Comparison of ENCODE assay signal across 8 mouse cellular contexts in the genomic region with DNA sequence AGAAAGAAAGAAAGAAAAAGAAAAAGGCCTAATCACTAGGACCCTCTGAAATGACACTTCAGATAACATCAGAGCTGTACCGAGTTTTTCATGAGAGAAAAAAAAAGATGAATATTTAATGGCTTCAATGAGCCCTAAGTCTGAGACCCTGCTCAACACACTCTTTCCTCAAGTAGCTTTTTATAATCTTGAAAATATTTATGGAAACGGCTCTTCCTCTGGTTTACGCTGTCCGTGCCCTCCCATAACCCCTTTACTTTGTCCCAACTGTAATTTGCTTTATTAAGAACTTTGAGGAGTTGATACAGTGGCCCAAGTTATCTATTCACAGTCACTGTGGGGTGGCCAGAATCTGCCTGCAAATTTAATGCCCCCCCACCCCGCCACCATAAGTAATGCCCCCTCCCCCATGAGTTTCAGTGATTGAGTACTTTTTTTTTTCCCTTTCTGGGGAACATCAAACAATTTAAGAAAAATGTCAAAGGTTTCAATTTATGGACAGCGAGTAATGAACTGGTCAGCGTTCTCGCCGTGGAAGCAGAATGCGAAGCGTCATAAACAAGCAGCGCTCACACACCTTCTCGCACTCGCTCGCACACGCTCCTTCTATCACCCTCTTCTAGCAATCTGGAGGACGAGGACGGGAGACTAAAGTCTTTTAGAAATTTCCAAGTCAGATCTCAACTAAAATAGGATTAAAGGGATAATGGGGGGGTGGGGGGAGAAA.
DNase-seq lines count a peak whose midpoint lies in the region; ATAC-seq and TF ChIP-seq lines count a peak whose summit lies in the region.

No protein-coding gene starts in this region.

- intact Hi-C loops in left cerebral cortex, postnatal 10 days (cut with DNase I): loop anchor here (5.0 kb wide), 1 partner anchor 796 kb away; a partner anchor contains a TSS

- no peak for TF ChIP-seq CTCF in lung, postnatal 0 days (IDR thresholded peaks at IDR 0.05)
- TF ChIP-seq CTCF in intestine, postnatal 0 days (IDR thresholded peaks at IDR 0.05; ENCODE audit: low read depth): no peak
- no peak for TF ChIP-seq CTCF in small intestine, adult 2 months (IDR thresholded peaks at IDR 0.05; ENCODE audit: extremely low read depth, insufficient read length, insufficient replicate concordance, low read depth, low read length)

- H3K36me3 ChIP-seq in lung, postnatal 0 days (ENCODE audit: insufficient read depth, low read length): no peaks in the 10 kb centered on the region
- H3K36me3 ChIP-seq in intestine, postnatal 0 days (ENCODE audit: control insufficient read depth, insufficient read depth): no peaks in the 10 kb centered on the region
- no peaks in the 10 kb centered on the region for H3K36me3 ChIP-seq in small intestine, adult 2 months (ENCODE audit: control insufficient read depth, insufficient read depth, low read length)

- H3K9me3 ChIP-seq in lung, postnatal 0 days (ENCODE audit: low read length): no peaks in the 10 kb centered on the region
- no peaks in the 10 kb centered on the region for H3K9me3 ChIP-seq in intestine, postnatal 0 days (ENCODE audit: control insufficient read depth)

- 14% methylated on average over 18 of the region's 18 CpGs for WGBS in lung, postnatal 0 days
- 17% methylated on average over 18 of the region's 18 CpGs for WGBS in intestine, postnatal 0 days
- WGBS in small intestine, adult 2 months: 21% methylated on average over 18 of the region's 18 CpGs

- peak overlapping the region; percentile 53 for H3K4me2 ChIP-seq in lung, postnatal 0 days (replicated peaks; ENCODE audit: low read depth, low read length)
- peak overlapping the region; percentile 60 for H3K4me2 ChIP-seq in intestine, postnatal 0 days (replicated peaks; ENCODE audit: low read depth)

- ATAC-seq in lung, postnatal 0 days: no peak
- no peak for ATAC-seq in intestine, postnatal 0 days

- 0 out of 2 replicates have a peak overlapping the region, but pooled peaks have one; percentile 24 for H3K9ac ChIP-seq in lung, postnatal 0 days (replicated peaks; ENCODE audit: low read depth)
- no peak overlapping the region for H3K9ac ChIP-seq in intestine, postnatal 0 days (ENCODE audit: low read depth, low read length)

- TF ChIP-seq EP300 in lung, postnatal 0 days (IDR thresholded peaks at IDR 0.05): no peak

- H3K27me3 ChIP-seq in lung, postnatal 0 days (replicated peaks; ENCODE audit: insufficient read depth, low read length): no peaks in the 10 kb centered on the region; the same call in 1 of the 2 replicates
- peaks cover 15% of the 10 kb centered on the region for H3K27me3 ChIP-seq in intestine, postnatal 0 days (replicated peaks; ENCODE audit: control insufficient read depth, insufficient read depth, low read length)
- H3K27me3 ChIP-seq in small intestine, adult 2 months (ENCODE audit: control insufficient read depth, insufficient read depth, low read length): no peaks in the 10 kb centered on the region

- no peak overlapping the region for H3K27ac ChIP-seq in lung, postnatal 0 days (ENCODE audit: low read length)
- H3K27ac ChIP-seq in intestine, postnatal 0 days (ENCODE audit: low read depth, low read length): no peak overlapping the region
- H3K27ac ChIP-seq in small intestine, adult 2 months (ENCODE audit: insufficient read depth, low read depth, low read length): no peak overlapping the region

- no peaks in the 10 kb centered on the region for H3K4me1 ChIP-seq in lung, postnatal 0 days (ENCODE audit: insufficient read depth, low read depth, low read length)
- no peaks in the 10 kb centered on the region for H3K4me1 ChIP-seq in intestine, postnatal 0 days (replicated peaks; ENCODE audit: control insufficient read depth, insufficient read depth, low read length)
- H3K4me1 ChIP-seq in small intestine, adult 2 months (ENCODE audit: control insufficient read depth, insufficient read depth, insufficient read length, low read length): peaks cover 11% of the 10 kb centered on the region; the same call in 1 of the 2 replicates

- no peak for TF ChIP-seq POLR2A in small intestine, adult 2 months (IDR thresholded peaks at IDR 0.05; ENCODE audit: low read depth, low read length)

- DNase-seq in adrenal gland, postnatal 10 days: peak; percentile 26
- DNase-seq in adrenal gland, postnatal 4 days (ENCODE audit: low spot score in 2 of 2): no peak
- DNase-seq in lung, postnatal 0 days (ENCODE audit: low spot score): peak; percentile 34
- DNase-seq in lung, postnatal 36 days: no peak
- DNase-seq in ovary, postnatal 14 days (ENCODE audit: low spot score): no peak
- no peak for DNase-seq in left cerebral cortex, postnatal 10 days (ENCODE audit: extremely low spot score in 1 of 2, low spot score in 2 of 2)

- H3K4me3 ChIP-seq in lung, postnatal 0 days (ENCODE audit: low read depth, low read length): peak overlapping the region; percentile 25
- H3K4me3 ChIP-seq in intestine, postnatal 0 days (ENCODE audit: low read depth, low read length): peak overlapping the region; percentile 21
- H3K4me3 ChIP-seq in small intestine, adult 2 months (ENCODE audit: low read depth, low read length): peak overlapping the region; percentile 57

Comparison
In these comparisons a context has a peak if more than half of its experiments do, and no peak if none do; other contexts are left out.
1. DNase-seq: peak in adrenal gland, postnatal 10 days (single experiment) and lung, postnatal 0 days (single experiment); none in adrenal gland, postnatal 4 days (0 of 2), lung, postnatal 36 days (single experiment), ovary, postnatal 14 days (single experiment) and left cerebral cortex, postnatal 10 days (0 of 2).
2. Peak in every context shown above with its lines, with median percentiles within 50 percentile points of each other: H3K4me3 ChIP-seq.